Mouse (Mus musculus) heart, embryonic 15.5 days (tissue): ENCODE measurements around the gene Fyn. TPM values are rescaled to one million over a fixed set of nuclear protein-coding genes. Genes with fewer than 3 reads are reported as not detected.
A peak's percentile ranks its signal among the peaks of the same experiment; 100 is the strongest.

Source experiments
- ATAC-seq: fragments of 200-750 bp; cut with Nextera tagmentation; replicated peaks from 2 replicates; pipeline ENCODE4 v1.8.0; 2017; ENCODE audit warnings: low read depth, moderate TSS enrichment; ENCODE audit not compliant: insufficient number of reproducible peaks, insufficient read depth, low FRiP score
- H3K27ac ChIP-seq: fragments of 300-500 bp; sonication (generic); 2 replicates; pipeline ENCODE4 v1.5.1; 2015; ENCODE audit warnings: mild to moderate bottlenecking, inconsistent platforms
- H3K27me3 ChIP-seq: fragments of 300-500 bp; sonication (generic); 2 replicates; pipeline ENCODE4 v1.6.1; 2015; ENCODE audit warnings: inconsistent platforms
- H3K36me3 ChIP-seq: fragments of 300-500 bp; sonication (generic); 2 replicates; pipeline ENCODE4 v1.6.1; 2015; ENCODE audit warnings: mild to moderate bottlenecking, inconsistent platforms
- H3K4me1 ChIP-seq: fragments of 300-500 bp; sonication (generic); replicated peaks from 2 replicates; pipeline ENCODE4 v1.6.1; 2015; ENCODE audit warnings: inconsistent platforms
- H3K4me2 ChIP-seq: fragments of 300-500 bp; sonication (generic); 2 replicates; pipeline ENCODE4 v1.6.1; 2015; ENCODE audit warnings: inconsistent platforms, mild to moderate bottlenecking, moderate library complexity
- H3K4me3 ChIP-seq: fragments of 300-500 bp; sonication (generic); 2 replicates; pipeline ENCODE4 v1.5.1; 2015; ENCODE audit warnings: mild to moderate bottlenecking, inconsistent platforms
- H3K9ac ChIP-seq: fragments of 300-500 bp; sonication (generic); 2 replicates; pipeline ENCODE4 v1.6.1; 2015; ENCODE audit warnings: mild to moderate bottlenecking, inconsistent platforms
- H3K9me3 ChIP-seq: fragments of 300-500 bp; sonication (generic); replicated peaks from 2 replicates; pipeline ENCODE4 v1.6.1; 2016; ENCODE audit warnings: inconsistent platforms
- WGBS: fragments of 180-500 bp; shearing (Covaris S2); methylation state at CpG from one replicate; pipeline ENCODE4 v1.1.7; 2015; ENCODE audit warnings: mixed read lengths; 5-methylcytosine and 5-hydroxymethylcytosine counted together
- polyA plus RNA-seq: library from polyadenylated mRNA; unstranded; fragments of >200 nt; fragmentation: Nextera tagmentation; extraction: Ambion mirVana; gene quantifications from 2 replicates; pipeline ENCODE4 v1.2.1, GENCODE M21; 2015

Fyn gene
- polyA plus RNA-seq = 12.7 and 17.2 TPM in 2 replicates

GRCm38 (mm10) chr10:39368572-39369135, at the start of gene Fyn:
Fyn (plus strand) TSS chr10:39368855.
- Histone ChIP-seq H3K4me1 (peaks cover 18% of the 10 kb centered on the region), H3K4me2 (peak within 1 kb of the TSS; percentile 94), H3K27ac (peak within 1 kb of the TSS; percentile 85), H3K27me3 (no peaks in the 10 kb centered on the region), H3K9ac (peak within 1 kb of the TSS; percentile 76), H3K36me3 (no peaks in the 10 kb centered on the region), H3K4me3 (peak within 1 kb of the TSS; percentile 81), H3K9me3 (no peaks in the 10 kb centered on the region)
- 33% methylated on average over 8 of the region's 8 CpGs for WGBS
- no peak for ATAC-seq

GRCm38 (mm10) chr10:39320798-39321622, 47.6 kb upstream of the Fyn start:
- WGBS = 48% methylated on average over 17 of the region's 17 CpGs
- Histone ChIP-seq H3K27ac (peak overlapping the region; percentile 66), H3K9me3 (no peaks in the 10 kb centered on the region), H3K4me1 (peaks cover 16% of the 10 kb centered on the region), H3K4me3 (no peak overlapping the region), H3K27me3 (no peaks in the 10 kb centered on the region), H3K9ac (no peak overlapping the region), H3K36me3 (no peaks in the 10 kb centered on the region), H3K4me2 (peak overlapping the region; percentile 46)
- peak; percentile 82 for ATAC-seq

GRCm38 (mm10) chr10:39321623-39321985, 47.1 kb upstream of the Fyn start:
- Histone ChIP-seq H3K36me3 (no peaks in the 10 kb centered on the region), H3K4me3 (no peak overlapping the region), H3K27ac (no peak overlapping the region), H3K9me3 (no peaks in the 10 kb centered on the region), H3K27me3 (no peaks in the 10 kb centered on the region), H3K4me1 (peaks cover 16% of the 10 kb centered on the region), H3K4me2 (peak overlapping the region; percentile 46), H3K9ac (no peak overlapping the region)
- 64% methylated on average over 9 of the region's 9 CpGs for WGBS
- no peak for ATAC-seq

- Histone ChIP-seq H3K9ac (no peak overlapping the region), H3K27ac (no peak overlapping the region), H3K4me1 (peaks cover 16% of the 10 kb centered on the region), H3K36me3 (no peaks in the 10 kb centered on the region), H3K9me3 (no peaks in the 10 kb centered on the region), H3K4me3 (no peak overlapping the region), H3K4me2 (no peak overlapping the region), H3K27me3 (no peaks in the 10 kb centered on the region)
- 45% methylated on average over 4 of the region's 4 CpGs for WGBS
- no peak for ATAC-seq
These were observed 46.5 kb upstream of the Fyn start for GRCm38 (mm10) chr10:39322143-39322542.

GRCm38 (mm10) chr10:39324291-39324690, 44.4 kb upstream of the Fyn start:
- Histone ChIP-seq H3K36me3 (no peaks in the 10 kb centered on the region), H3K4me1 (peaks cover 16% of the 10 kb centered on the region), H3K27me3 (no peaks in the 10 kb centered on the region), H3K9ac (no peak overlapping the region), H3K9me3 (no peaks in the 10 kb centered on the region), H3K4me2 (no peak overlapping the region), H3K27ac (no peak overlapping the region), H3K4me3 (no peak overlapping the region)
- WGBS = 80% methylated on average over 2 of the region's 2 CpGs
- no peak for ATAC-seq

- ATAC-seq = no peak
- no peak overlapping the region for H3K4me3 ChIP-seq
- no peaks in the 10 kb centered on the region for H3K36me3 ChIP-seq
- H3K27ac ChIP-seq = no peak overlapping the region
- H3K4me2 ChIP-seq = no peak overlapping the region
- peaks cover 4% of the 10 kb centered on the region; the same call in 1 of the 2 replicates for H3K9me3 ChIP-seq
- H3K9ac ChIP-seq = no peak overlapping the region
- no peaks in the 10 kb centered on the region for H3K27me3 ChIP-seq
- WGBS = 89% methylated on average over 2 of the region's 2 CpGs
- no peaks in the 10 kb centered on the region for H3K4me1 ChIP-seq
These were observed 40.0 kb upstream of the Fyn start for GRCm38 (mm10) chr10:39328661-39329060.

GRCm38 (mm10) chr10:39334320-39334719, 34.3 kb upstream of the Fyn start:
- WGBS = 18% methylated on average over 3 of the region's 3 CpGs
- Histone ChIP-seq H3K27ac (no peak overlapping the region), H3K4me2 (no peak overlapping the region)

GRCm38 (mm10) chr10:39335880-39336279, 32.8 kb upstream of the Fyn start:
- no peak overlapping the region for H3K27ac ChIP-seq
- H3K4me3 ChIP-seq = no peak overlapping the region
- H3K36me3 ChIP-seq = no peaks in the 10 kb centered on the region
- H3K9me3 ChIP-seq = peaks cover 4% of the 10 kb centered on the region; the same call in 1 of the 2 replicates
- no peak overlapping the region for H3K4me2 ChIP-seq
- ATAC-seq = no peak
- H3K27me3 ChIP-seq = no peaks in the 10 kb centered on the region
- peaks cover 6% of the 10 kb centered on the region; the same call in 1 of the 2 replicates for H3K4me1 ChIP-seq
- no peak overlapping the region for H3K9ac ChIP-seq

More at GRCm38 (mm10) chr10:39334320-39334719, 34.3 kb upstream of the Fyn start:
- H3K9me3 ChIP-seq = peaks cover 4% of the 10 kb centered on the region; the same call in 1 of the 2 replicates
- no peaks in the 10 kb centered on the region for H3K27me3 ChIP-seq
- no peak overlapping the region for H3K9ac ChIP-seq
- H3K4me1 ChIP-seq = peaks cover 6% of the 10 kb centered on the region; the same call in 1 of the 2 replicates
- no peak overlapping the region for H3K4me3 ChIP-seq
- no peaks in the 10 kb centered on the region for H3K36me3 ChIP-seq
- no peak for ATAC-seq

- no peaks in the 10 kb centered on the region for H3K9me3 ChIP-seq
- no peak overlapping the region for H3K9ac ChIP-seq
- H3K4me2 ChIP-seq = no peak overlapping the region
- no peak overlapping the region for H3K27ac ChIP-seq
- 47% methylated on average over 2 of the region's 2 CpGs for WGBS
- no peaks in the 10 kb centered on the region for H3K36me3 ChIP-seq
- H3K4me3 ChIP-seq = no peak overlapping the region
- peaks cover 3% of the 10 kb centered on the region; the same call in 1 of the 2 replicates for H3K4me1 ChIP-seq
- no peaks in the 10 kb centered on the region for H3K27me3 ChIP-seq
- ATAC-seq = no peak
These were observed 29.3 kb upstream of the Fyn start for GRCm38 (mm10) chr10:39339189-39339968.

GRCm38 (mm10) chr10:39339969-39340236, 28.8 kb upstream of the Fyn start:
- Histone ChIP-seq H3K4me2 (no peak overlapping the region), H3K27me3 (no peaks in the 10 kb centered on the region), H3K36me3 (no peaks in the 10 kb centered on the region), H3K9ac (no peak overlapping the region), H3K4me1 (no peaks in the 10 kb centered on the region), H3K27ac (no peak overlapping the region), H3K9me3 (no peaks in the 10 kb centered on the region), H3K4me3 (no peak overlapping the region)
- WGBS = 70% methylated on average over 2 of the region's 2 CpGs
- no peak for ATAC-seq

- Histone ChIP-seq H3K4me3 (no peak overlapping the region), H3K9ac (no peak overlapping the region), H3K4me2 (no peak overlapping the region), H3K36me3 (no peaks in the 10 kb centered on the region), H3K27me3 (no peaks in the 10 kb centered on the region), H3K9me3 (no peaks in the 10 kb centered on the region), H3K4me1 (no peaks in the 10 kb centered on the region), H3K27ac (no peak overlapping the region)
- 69% methylated on average over 1 of the region's 1 CpGs for WGBS
- no peak for ATAC-seq
These were observed 25.1 kb upstream of the Fyn start for GRCm38 (mm10) chr10:39343551-39343950.
